Mouse (Mus musculus): ENCODE measurements around the gene Smim1. TPM values are rescaled to one million over a fixed set of nuclear protein-coding genes. Genes with fewer than 3 reads are reported as not detected.

The Smim1 gene
- total and polyA plus RNA-seq, 2 experiments = 8.1 to 16.9 TPM

GRCm38 (mm10) chr4:154007759-154008158 is 18.3 kb downstream of the Smim1 start:
- no peaks in the 10 kb centered on the region for H3K27me3 ChIP-seq (ENCODE audit: control insufficient read depth, insufficient read depth, low read length)
- 79% methylated on average over 4 of the region's 4 CpGs for WGBS
- no peak for TF ChIP-seq CTCF (IDR thresholded peaks at IDR 0.05; ENCODE audit: low read depth, low read length)
- no peak for TF ChIP-seq POLR2A (IDR thresholded peaks at IDR 0.05; ENCODE audit: extremely low read depth, insufficient read depth, low read length)
- no peaks in the 10 kb centered on the region; the same call in 1 of the 2 replicates for H3K36me3 ChIP-seq (ENCODE audit: control insufficient read depth, insufficient read depth, low read length)
- no peak overlapping the region for H3K4me3 ChIP-seq (ENCODE audit: insufficient read depth, low read depth, low read length)
- DNase-seq (ENCODE audit: extremely low read depth, low read depth, low spot score) = no peak
- no peak overlapping the region for H3K27ac ChIP-seq (replicated peaks; ENCODE audit: insufficient read depth, low read depth, low read length)
- peaks cover 11% of the 10 kb centered on the region for H3K79me2 ChIP-seq (ENCODE audit: control insufficient read depth, insufficient read depth, low read length)
- H3K4me1 ChIP-seq (ENCODE audit: control insufficient read depth, insufficient read depth, low read length) = peaks cover 5% of the 10 kb centered on the region
- no peak overlapping the region for H3K9ac ChIP-seq (ENCODE audit: low read depth, low read length)

GRCm38 (mm10) chr4:154006264-154006663 is 19.8 kb downstream of the Smim1 start:
- H3K4me3 ChIP-seq (ENCODE audit: insufficient read depth, low read depth, low read length) = no peak overlapping the region
- H3K4me1 ChIP-seq (ENCODE audit: control insufficient read depth, insufficient read depth, low read length) = no peaks in the 10 kb centered on the region
- DNase-seq (ENCODE audit: extremely low read depth, low read depth, low spot score) = no peak
- no peaks in the 10 kb centered on the region; the same call in 1 of the 2 replicates for H3K36me3 ChIP-seq (ENCODE audit: control insufficient read depth, insufficient read depth, low read length)
- H3K27ac ChIP-seq (replicated peaks; ENCODE audit: insufficient read depth, low read depth, low read length) = no peak overlapping the region
- no peak overlapping the region for H3K9ac ChIP-seq (ENCODE audit: low read depth, low read length)
- no peaks in the 10 kb centered on the region for H3K79me2 ChIP-seq (ENCODE audit: control insufficient read depth, insufficient read depth, low read length)
- WGBS = 98% methylated on average over 6 of the region's 6 CpGs
- no peaks in the 10 kb centered on the region for H3K27me3 ChIP-seq (ENCODE audit: control insufficient read depth, insufficient read depth, low read length)
- TF ChIP-seq CTCF (IDR thresholded peaks at IDR 0.05; ENCODE audit: low read depth, low read length) (no peak), POLR2A (IDR thresholded peaks at IDR 0.05; ENCODE audit: extremely low read depth, insufficient read depth, low read length) (no peak)

- 93% methylated on average over 5 of the region's 5 CpGs for WGBS
- no peak overlapping the region for H3K4me3 ChIP-seq (ENCODE audit: insufficient read depth, low read depth, low read length)
- TF ChIP-seq CTCF (IDR thresholded peaks at IDR 0.05; ENCODE audit: low read depth, low read length) (no peak), POLR2A (IDR thresholded peaks at IDR 0.05; ENCODE audit: extremely low read depth, insufficient read depth, low read length) (no peak)
Observed at GRCm38 (mm10) chr4:154005488-154005887, 20.5 kb downstream of the Smim1 start.

GRCm38 (mm10) chr4:153993505-153993904 is 32.5 kb downstream of the Smim1 start:
- Histone ChIP-seq H3K79me2 (ENCODE audit: control insufficient read depth, insufficient read depth, low read length) (no peaks in the 10 kb centered on the region), H3K36me3 (ENCODE audit: control insufficient read depth, insufficient read depth, low read length) (peaks cover 20% of the 10 kb centered on the region; the same call in 1 of the 2 replicates), H3K27me3 (ENCODE audit: control insufficient read depth, insufficient read depth, low read length) (no peaks in the 10 kb centered on the region), H3K27ac (replicated peaks; ENCODE audit: insufficient read depth, low read depth, low read length) (no peak overlapping the region), H3K4me1 (ENCODE audit: control insufficient read depth, insufficient read depth, low read length) (no peaks in the 10 kb centered on the region), H3K9ac (ENCODE audit: low read depth, low read length) (no peak overlapping the region), H3K4me3 (ENCODE audit: insufficient read depth, low read depth, low read length) (no peak overlapping the region)
- TF ChIP-seq CTCF (IDR thresholded peaks at IDR 0.05; ENCODE audit: low read depth, low read length) (no peak), POLR2A (IDR thresholded peaks at IDR 0.05; ENCODE audit: extremely low read depth, insufficient read depth, low read length) (no peak)
- DNase-seq (ENCODE audit: extremely low read depth, low read depth, low spot score) = no peak
- 93% methylated on average over 8 of the region's 8 CpGs for WGBS

More at GRCm38 (mm10) chr4:154005488-154005887, 20.5 kb downstream of the Smim1 start:
- no peaks in the 10 kb centered on the region for H3K27me3 ChIP-seq (ENCODE audit: control insufficient read depth, insufficient read depth, low read length)
- no peak overlapping the region for H3K9ac ChIP-seq (ENCODE audit: low read depth, low read length)
- H3K36me3 ChIP-seq (ENCODE audit: control insufficient read depth, insufficient read depth, low read length) = no peaks in the 10 kb centered on the region; the same call in 1 of the 2 replicates
- no peak for DNase-seq (ENCODE audit: extremely low read depth, low read depth, low spot score)
- H3K27ac ChIP-seq (replicated peaks; ENCODE audit: insufficient read depth, low read depth, low read length) = no peak overlapping the region
- H3K4me1 ChIP-seq (ENCODE audit: control insufficient read depth, insufficient read depth, low read length) = no peaks in the 10 kb centered on the region
- H3K79me2 ChIP-seq (ENCODE audit: control insufficient read depth, insufficient read depth, low read length) = no peaks in the 10 kb centered on the region

GRCm38 (mm10) chr4:153992715-153993114 is 33.3 kb downstream of the Smim1 start:
- no peak overlapping the region for H3K4me3 ChIP-seq (ENCODE audit: insufficient read depth, low read depth, low read length)
- no peak overlapping the region for H3K27ac ChIP-seq (replicated peaks; ENCODE audit: insufficient read depth, low read depth, low read length)
- no peaks in the 10 kb centered on the region for H3K79me2 ChIP-seq (ENCODE audit: control insufficient read depth, insufficient read depth, low read length)
- H3K36me3 ChIP-seq (ENCODE audit: control insufficient read depth, insufficient read depth, low read length) = peaks cover 19% of the 10 kb centered on the region; the same call in 1 of the 2 replicates
- no peak overlapping the region for H3K9ac ChIP-seq (ENCODE audit: low read depth, low read length)
- TF ChIP-seq POLR2A (IDR thresholded peaks at IDR 0.05; ENCODE audit: extremely low read depth, insufficient read depth, low read length) (no peak), CTCF (IDR thresholded peaks at IDR 0.05; ENCODE audit: low read depth, low read length) (no peak)
- 82% methylated on average over 10 of the region's 10 CpGs for WGBS
- no peak for DNase-seq (ENCODE audit: extremely low read depth, low read depth, low spot score)
- H3K4me1 ChIP-seq (ENCODE audit: control insufficient read depth, insufficient read depth, low read length) = no peaks in the 10 kb centered on the region
- H3K27me3 ChIP-seq (ENCODE audit: control insufficient read depth, insufficient read depth, low read length) = no peaks in the 10 kb centered on the region

- no peak overlapping the region for H3K4me3 ChIP-seq (ENCODE audit: insufficient read depth, low read depth, low read length)
- H3K79me2 ChIP-seq (ENCODE audit: control insufficient read depth, insufficient read depth, low read length) = peaks cover 3% of the 10 kb centered on the region; the same call in 1 of the 2 replicates
- H3K27ac ChIP-seq (replicated peaks; ENCODE audit: insufficient read depth, low read depth, low read length) = no peak overlapping the region
- TF ChIP-seq CTCF (IDR thresholded peaks at IDR 0.05; ENCODE audit: low read depth, low read length) (no peak), POLR2A (IDR thresholded peaks at IDR 0.05; ENCODE audit: extremely low read depth, insufficient read depth, low read length) (no peak)
- H3K9ac ChIP-seq (ENCODE audit: low read depth, low read length) = no peak overlapping the region
- H3K36me3 ChIP-seq (ENCODE audit: control insufficient read depth, insufficient read depth, low read length) = peaks cover 12% of the 10 kb centered on the region; the same call in 1 of the 2 replicates
- 90% methylated on average over 11 of the region's 11 CpGs for WGBS
- peaks cover 3% of the 10 kb centered on the region for H3K4me1 ChIP-seq (ENCODE audit: control insufficient read depth, insufficient read depth, low read length)
- H3K27me3 ChIP-seq (ENCODE audit: control insufficient read depth, insufficient read depth, low read length) = no peaks in the 10 kb centered on the region
- no peak for DNase-seq (ENCODE audit: extremely low read depth, low read depth, low spot score)
Observed at GRCm38 (mm10) chr4:153980470-153980869, 45.6 kb downstream of the Smim1 start.

All from liver, adult 2 months (tissue).